Mouse (Mus musculus) T-cell, adult 2 months (primary cell): ENCODE data around the gene Btbd35f17.
"Not testable (repeated sequence)": the region's sequence is repeated elsewhere in the genome, so short reads cannot be mapped to it uniquely, and the experiment has no call there.

Source experiments
- DNase-seq: peaks from one replicate; pipeline ENCODE4 v3.0.0; 2022; ENCODE audit warnings: low spot score

Btbd35f17 gene

GRCm38 (mm10) chrX:4370336-4370735 is at the start of gene Btbd35f17:
Gene Btbd35f17 (plus strand): TSS chrX:4370636.
- not testable (repeated sequence) for DNase-seq
